11 mouse cellular contexts compared by ENCODE assay signal in genomic region chr2:69679990-69680389, GRCm38 (mm10). TPM values are rescaled to one million over a fixed set of nuclear protein-coding genes. Genes with fewer than 3 reads are reported as not detected.
A peak's percentile ranks its signal among the peaks of the same experiment; 100 is the strongest.
DNase-seq lines count a peak whose midpoint lies in the region; ATAC-seq and TF ChIP-seq lines count a peak whose summit lies in the region.
"Had no signal": no experiment of that assay in that cellular context is flagged by ENCODE, and none has a peak within 500 bp of the region (broad histone marks: within the 10 kb centered on the region; RNA-seq: fewer than 3 reads in every experiment).

No protein-coding gene starts in this region.

- ATAC-seq in forebrain, embryonic 14.5 days = no peak
- ATAC-seq in forebrain, embryonic 15.5 days (replicated peaks) = no peak
- ATAC-seq: hindbrain, embryonic 16.5 days had no signal

- H3K9ac ChIP-seq in forebrain, embryonic 14.5 days (ENCODE audit: low read length) = no peak overlapping the region
- H3K9ac ChIP-seq in forebrain, embryonic 15.5 days (replicated peaks) = no peak overlapping the region
- H3K9ac ChIP-seq: midbrain, embryonic 12.5 days had no signal

- no peak overlapping the region for H3K4me3 ChIP-seq in forebrain, embryonic 14.5 days (ENCODE audit: low read depth, low read length)
- H3K4me3 ChIP-seq in forebrain, embryonic 15.5 days = no peak overlapping the region
- H3K4me3 ChIP-seq in lung, adult 2 months (replicated peaks; ENCODE audit: extremely low read depth, low read depth, low read length) = no peak overlapping the region
- no peak overlapping the region for H3K4me3 ChIP-seq in thymus, adult 2 months (ENCODE audit: control insufficient read depth, insufficient read depth, low read length)
- H3K4me3 ChIP-seq in embryonic facial prominence, embryonic 10.5 days = no peak overlapping the region
- H3K4me3 ChIP-seq: midbrain, embryonic 12.5 days had no signal

- H3K9me3 ChIP-seq in forebrain, embryonic 14.5 days (replicated peaks; ENCODE audit: control insufficient read depth, low read length) = no peaks in the 10 kb centered on the region
- H3K9me3 ChIP-seq in forebrain, embryonic 15.5 days = no peaks in the 10 kb centered on the region
- no peaks in the 10 kb centered on the region for H3K9me3 ChIP-seq in embryonic facial prominence, embryonic 10.5 days
- H3K9me3 ChIP-seq: midbrain, embryonic 12.5 days had no signal

- no peak for TF ChIP-seq POLR2A in lung, adult 2 months (IDR thresholded peaks at IDR 0.05; ENCODE audit: borderline replicate concordance, extremely low read depth, low read depth, low read length)
- no peak for TF ChIP-seq POLR2A in thymus, adult 2 months (IDR thresholded peaks at IDR 0.05; ENCODE audit: control insufficient read depth, extremely low read depth, insufficient read depth, low read length, poor library complexity)

- 71% methylated on average over 6 of the region's 6 CpGs for WGBS in forebrain, embryonic 14.5 days
- 62% methylated on average over 6 of the region's 6 CpGs for WGBS in forebrain, embryonic 15.5 days
- 61% methylated on average over 6 of the region's 6 CpGs for WGBS in lung, adult 2 months
- 79% methylated on average over 6 of the region's 6 CpGs for WGBS in thymus, adult 2 months
- WGBS in embryonic facial prominence, embryonic 10.5 days = 59% methylated on average over 6 of the region's 6 CpGs

- intact Hi-C loops in left cerebral cortex, postnatal 14 days (cut with DNase I) = no loop called here

- no peak overlapping the region for H3K27ac ChIP-seq in forebrain, embryonic 14.5 days (ENCODE audit: low read depth, low read length)
- no peak overlapping the region for H3K27ac ChIP-seq in forebrain, embryonic 15.5 days (replicated peaks)
- no peak overlapping the region for H3K27ac ChIP-seq in thymus, adult 2 months (ENCODE audit: control insufficient read depth, insufficient read depth, low read length)
- H3K27ac ChIP-seq in embryonic facial prominence, embryonic 10.5 days (replicated peaks) = no peak overlapping the region
- H3K27ac ChIP-seq: midbrain, embryonic 12.5 days had no signal

- H3K4me2 ChIP-seq in forebrain, embryonic 14.5 days (ENCODE audit: low read length) = no peak overlapping the region
- no peak overlapping the region for H3K4me2 ChIP-seq in forebrain, embryonic 15.5 days (replicated peaks)
- H3K4me2 ChIP-seq: midbrain, embryonic 12.5 days had no signal

- peak; percentile 7 for DNase-seq in forebrain, embryonic 14.5 days (ENCODE audit: low spot score)
- DNase-seq in lung, postnatal 36 days = peak; percentile 12
- no peak for DNase-seq in lung, adult 2 months
- peak; percentile 10 for DNase-seq in c-Kit-positive CD71-negative TER-119-negative erythroid progenitor cells, embryonic 14.5 days (ENCODE audit: low read depth)
- peak; percentile 37 for DNase-seq in thymus, adult 2 months
- DNase-seq in embryonic facial prominence, embryonic 10.5 days (ENCODE audit: low spot score) = no peak
- DNase-seq in left cerebral cortex, postnatal 14 days (ENCODE audit: low spot score in 2 of 2) = no peak
- DNase-seq: gastrocnemius, postnatal 14 days had no signal

- no peaks in the 10 kb centered on the region for H3K27me3 ChIP-seq in forebrain, embryonic 14.5 days (replicated peaks; ENCODE audit: control insufficient read depth, insufficient read depth, low read length)
- no peaks in the 10 kb centered on the region for H3K27me3 ChIP-seq in forebrain, embryonic 15.5 days
- H3K27me3 ChIP-seq in thymus, adult 2 months (ENCODE audit: control insufficient read depth, insufficient read depth, low read length) = no peaks in the 10 kb centered on the region
- H3K27me3 ChIP-seq in embryonic facial prominence, embryonic 10.5 days (replicated peaks; ENCODE audit: low read depth, poor library complexity, severe bottlenecking) = no peaks in the 10 kb centered on the region

- no peak for TF ChIP-seq CTCF in lung, adult 2 months (IDR thresholded peaks at IDR 0.05; ENCODE audit: insufficient read depth, low read length)
- peak; percentile 52; the same call in 1 of the 2 replicates for TF ChIP-seq CTCF in thymus, adult 2 months (IDR thresholded peaks at IDR 0.05; ENCODE audit: borderline replicate concordance, control insufficient read depth, extremely low read depth, insufficient read depth, low read length, poor library complexity)

- peaks cover 3% of the 10 kb centered on the region; the same call in 1 of the 2 replicates for H3K4me1 ChIP-seq in forebrain, embryonic 14.5 days (ENCODE audit: control insufficient read depth, insufficient read depth, low read length)
- peaks cover 8% of the 10 kb centered on the region for H3K4me1 ChIP-seq in forebrain, embryonic 15.5 days
- no peaks in the 10 kb centered on the region for H3K4me1 ChIP-seq in lung, adult 2 months (ENCODE audit: control insufficient read depth, insufficient read depth, low read length)
- H3K4me1 ChIP-seq in thymus, adult 2 months (replicated peaks; ENCODE audit: control insufficient read depth, insufficient read depth, low read length) = no peaks in the 10 kb centered on the region
- no peaks in the 10 kb centered on the region for H3K4me1 ChIP-seq in embryonic facial prominence, embryonic 10.5 days

- H3K36me3 ChIP-seq in forebrain, embryonic 14.5 days (ENCODE audit: control insufficient read depth, insufficient read depth, low read length) = no peaks in the 10 kb centered on the region
- no peaks in the 10 kb centered on the region for H3K36me3 ChIP-seq in forebrain, embryonic 15.5 days
- no peaks in the 10 kb centered on the region for H3K36me3 ChIP-seq in thymus, adult 2 months (ENCODE audit: control insufficient read depth, insufficient read depth, low read length)
- peaks cover 23% of the 10 kb centered on the region for H3K36me3 ChIP-seq in embryonic facial prominence, embryonic 10.5 days (replicated peaks)

RNA-seq across cellular contexts. Expression of gene Klhl41, which starts 10.1 kb away (rescaled TPM):
- polyA plus RNA-seq in forebrain, embryonic 14.5 days (2014; fragmentation: Nextera tagmentation; extraction: Ambion mirVana) = 0.11 and 0.13 TPM in 2 replicates
- 0.20 and 0.25 TPM in 2 replicates for polyA plus RNA-seq in forebrain, embryonic 15.5 days (2015; fragmentation: Nextera tagmentation; extraction: Ambion mirVana)
- polyA plus RNA-seq in lung, adult 2 months (2012; rRNA removed) = 0.35 and 5.1 TPM in 2 replicates
- 0.43 TPM in 1 of 2 replicates, not detected in the other for polyA plus RNA-seq in thymus, adult 2 months (2012; rRNA removed)
- 0.39 and 0.40 TPM in 2 replicates for polyA plus RNA-seq in embryonic facial prominence, embryonic 10.5 days (2016; fragmentation: Nextera tagmentation; extraction: Ambion mirVana)
- 1 to 10 TPM; 1.6 to 1.9 TPM for total RNA-seq in left cerebral cortex, postnatal 14 days (2021)

RNA-seq across cellular contexts. Expression of gene Bbs5, which starts 33.0 kb away (rescaled TPM):
- polyA plus RNA-seq in forebrain, embryonic 14.5 days (2014; fragmentation: Nextera tagmentation; extraction: Ambion mirVana) = 17.2 and 18.2 TPM in 2 replicates
- 20.0 and 21.7 TPM in 2 replicates for polyA plus RNA-seq in forebrain, embryonic 15.5 days (2015; fragmentation: Nextera tagmentation; extraction: Ambion mirVana)
- 1.4 and 2.2 TPM in 2 replicates for polyA plus RNA-seq in lung, adult 2 months (2012; rRNA removed)
- 0.39 and 0.45 TPM in 2 replicates for polyA plus RNA-seq in thymus, adult 2 months (2012; rRNA removed)
- 12.5 and 19.3 TPM in 2 replicates for polyA plus RNA-seq in embryonic facial prominence, embryonic 10.5 days (2016; fragmentation: Nextera tagmentation; extraction: Ambion mirVana)
- 10 to 100 TPM; 25.9 to 29.4 TPM for total RNA-seq in left cerebral cortex, postnatal 14 days (2021)

RNA-seq across cellular contexts. Expression of gene Fastkd1, which starts 33.3 kb away (rescaled TPM):
- polyA plus RNA-seq in forebrain, embryonic 14.5 days (2014; fragmentation: Nextera tagmentation; extraction: Ambion mirVana) = 13.7 and 16.8 TPM in 2 replicates
- 14.2 and 15.4 TPM in 2 replicates for polyA plus RNA-seq in forebrain, embryonic 15.5 days (2015; fragmentation: Nextera tagmentation; extraction: Ambion mirVana)
- 3.4 and 4.3 TPM in 2 replicates for polyA plus RNA-seq in lung, adult 2 months (2012; rRNA removed)
- 5.4 and 5.9 TPM in 2 replicates for polyA plus RNA-seq in thymus, adult 2 months (2012; rRNA removed)
- 14.4 and 16.3 TPM in 2 replicates for polyA plus RNA-seq in embryonic facial prominence, embryonic 10.5 days (2016; fragmentation: Nextera tagmentation; extraction: Ambion mirVana)
- 10 to 100 TPM; 16.1 to 17.2 TPM for total RNA-seq in left cerebral cortex, postnatal 14 days (2021)

RNA-seq across cellular contexts. Expression of gene Ppig, which starts 42.4 kb away (rescaled TPM):
- 77.8 and 83.6 TPM in 2 replicates for polyA plus RNA-seq in forebrain, embryonic 14.5 days (2014; fragmentation: Nextera tagmentation; extraction: Ambion mirVana)
- polyA plus RNA-seq in forebrain, embryonic 15.5 days (2015; fragmentation: Nextera tagmentation; extraction: Ambion mirVana) = 129 and 138 TPM in 2 replicates
- polyA plus RNA-seq in lung, adult 2 months (2012; rRNA removed) = 1.2 and 2.2 TPM in 2 replicates
- polyA plus RNA-seq in thymus, adult 2 months (2012; rRNA removed) = 2.2 and 2.7 TPM in 2 replicates
- polyA plus RNA-seq in embryonic facial prominence, embryonic 10.5 days (2016; fragmentation: Nextera tagmentation; extraction: Ambion mirVana) = 131 and 145 TPM in 2 replicates
- total RNA-seq in left cerebral cortex, postnatal 14 days (2021) = 10 to 100 TPM; 53.0 to 54.3 TPM

Comparison
In these comparisons a context has a peak if more than half of its experiments do, and no peak if none do; other contexts are left out.
1. DNase-seq: peak in forebrain, embryonic 14.5 days (single experiment), lung, postnatal 36 days (single experiment), c-Kit-positive CD71-negative TER-119-negative erythroid progenitor cells, embryonic 14.5 days (single experiment) and thymus, adult 2 months (single experiment); none in lung, adult 2 months (single experiment), embryonic facial prominence, embryonic 10.5 days (single experiment) and left cerebral cortex, postnatal 14 days (0 of 2).